Mouse (Mus musculus) naive thymus-derived CD4-positive, alpha-beta T cell, adult 2 months (primary cell): ENCODE results near the gene Kcng4.

Experiments used
- DNase-seq: peaks from one replicate; pipeline ENCODE4 v3.0.0-alpha.2; 2011; ENCODE audit warnings: low read depth

Kcng4 gene

GRCm38 (mm10) chr8:119616358-119616757, 19.1 kb downstream of the Kcng4 start:
- no peak for DNase-seq

GRCm38 (mm10) chr8:119615096-119615495, 20.4 kb downstream of the Kcng4 start:
- DNase-seq = no peak

- no peak for DNase-seq
Observed at GRCm38 (mm10) chr8:119612471-119612870, 23.0 kb downstream of the Kcng4 start, which contains the start of gene Adad2. Gene Adad2 (plus strand): TSS chr8:119612747.

GRCm38 (mm10) chr8:119606224-119606623, 29.3 kb downstream of the Kcng4 start:
- DNase-seq = peak; percentile 48

- peak; percentile 96 for DNase-seq
Observed at GRCm38 (mm10) chr8:119604996-119605395, 30.5 kb downstream of the Kcng4 start, which contains the start of gene Taf1c. Gene Taf1c (minus strand): TSS chr8:119605222.

GRCm38 (mm10) chr8:119604398-119604803, 31.1 kb downstream of the Kcng4 start:
- DNase-seq = no peak

- no peak for DNase-seq
Observed at GRCm38 (mm10) chr8:119603771-119604170, 31.7 kb downstream of the Kcng4 start.

- DNase-seq = no peak
Observed at GRCm38 (mm10) chr8:119591456-119591855, 44.0 kb downstream of the Kcng4 start.

- no peak for DNase-seq
Observed at GRCm38 (mm10) chr8:119590348-119590747, 45.1 kb downstream of the Kcng4 start.

- DNase-seq = no peak
Observed at GRCm38 (mm10) chr8:119588844-119589243, 46.6 kb downstream of the Kcng4 start.

- peak; percentile 5 for DNase-seq
Observed at GRCm38 (mm10) chr8:119588321-119588720, 47.2 kb downstream of the Kcng4 start.

- peak; percentile 84 for DNase-seq
Observed at GRCm38 (mm10) chr8:119585901-119586300, 49.6 kb downstream of the Kcng4 start.

GRCm38 (mm10) chr8:119580441-119581161, 54.9 kb downstream of the Kcng4 start:
- no peak for DNase-seq

GRCm38 (mm10) chr8:119579096-119579495, 56.4 kb downstream of the Kcng4 start:
- no peak for DNase-seq

GRCm38 (mm10) chr8:119575366-119575726, 60.1 kb downstream of the Kcng4 start:
- no peak for DNase-seq

GRCm38 (mm10) chr8:119574437-119575365, 60.8 kb downstream of the Kcng4 start, which contains the start of the genes Hsdl1 and Dnaaf1:
Gene Hsdl1 (minus strand): TSS chr8:119575183.
Gene Dnaaf1 (plus strand): TSS chr8:119575235.
- peak; percentile 95 for DNase-seq
